Mouse (Mus musculus) kidney, postnatal 25 days (tissue): ENCODE data around the gene Rab31.

ENCODE experiments used
- DNase-seq, 2 experiments: peaks; one replicate each; pipeline ENCODE4 v3.0.0; 2021; ENCODE audit warnings: mixed read lengths in 2 of 2

The Rab31 gene

GRCm38 (mm10) chr17:65613463-65614412, 158.8 kb downstream of the Rab31 start, which contains the start of gene Vapa:
Gene Vapa (minus strand): TSS chr17:65613555.
- DNase-seq: peak; percentile 98 to 99

DNA sequence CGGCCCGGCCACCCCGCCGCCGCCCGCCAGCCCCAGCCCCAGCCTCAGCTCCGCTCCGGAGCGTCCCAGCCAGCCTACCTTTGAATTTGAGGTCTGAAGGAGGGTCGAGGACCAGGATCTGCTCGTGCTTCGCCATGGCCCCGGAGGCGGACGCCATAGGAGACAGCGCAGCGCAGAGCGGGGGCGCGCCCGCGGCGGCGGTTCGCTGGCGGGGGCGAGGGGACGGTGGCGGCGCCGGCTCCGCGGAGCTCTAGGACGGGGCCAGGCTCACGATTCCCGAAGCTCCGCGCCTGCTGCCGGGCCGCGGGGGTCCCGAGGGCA, 159.4 kb downstream of the Rab31 start:
- DNase-seq: no peak

GRCm38 (mm10) chr17:65612391-65613141, 160.0 kb downstream of the Rab31 start:
- DNase-seq: peak; percentile 46 to 78

- DNase-seq: no peak
Observed at GRCm38 (mm10) chr17:65611721-65612120, 160.8 kb downstream of the Rab31 start.

DNA sequence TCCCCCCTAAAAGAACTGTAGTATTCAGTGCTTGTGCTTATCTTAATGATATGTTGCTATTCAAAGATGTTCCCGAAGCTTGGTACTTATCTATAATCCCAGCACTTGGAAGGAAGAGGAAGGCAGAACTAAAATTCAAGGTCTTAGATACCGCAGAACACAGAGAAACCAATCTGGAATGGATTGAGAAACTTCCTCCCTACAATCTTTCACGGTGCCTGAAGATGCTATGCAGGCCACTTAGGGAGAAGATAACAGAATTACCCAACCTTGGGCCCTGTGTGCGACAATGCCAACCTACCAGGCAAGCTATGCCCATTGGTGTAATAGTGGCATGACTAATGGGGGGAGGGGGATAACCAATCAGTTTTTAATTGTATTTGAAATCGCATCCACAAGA, 163.8 kb downstream of the Rab31 start:
- no peak for DNase-seq

- no peak for DNase-seq
Observed at GRCm38 (mm10) chr17:65608312-65608687, 164.3 kb downstream of the Rab31 start.

GRCm38 (mm10) chr17:65607574-65608311, 164.8 kb downstream of the Rab31 start:
- peak in 1 of 2 experiments; percentile 27 for DNase-seq

- DNase-seq: no peak
Observed at GRCm38 (mm10) chr17:65606014-65606413, 166.5 kb downstream of the Rab31 start.

DNA sequence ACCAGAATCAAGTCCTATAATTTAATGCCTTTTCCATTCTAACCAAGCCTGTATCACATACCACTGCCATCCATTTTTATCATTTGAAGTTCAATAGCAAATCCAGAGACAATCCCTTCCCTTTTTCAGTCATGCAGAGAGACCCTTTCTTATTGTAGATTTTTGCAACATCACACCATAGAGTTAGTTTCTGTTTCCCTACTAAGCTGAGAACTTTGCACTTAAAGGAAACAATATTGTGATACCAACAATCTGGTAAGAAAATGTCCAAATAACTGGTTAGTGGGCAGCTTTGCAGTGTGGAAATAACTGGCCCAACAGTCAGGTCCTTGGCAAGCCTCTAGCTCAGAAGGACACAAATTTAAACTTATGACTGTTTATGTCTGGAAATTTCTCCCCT, 167.7 kb downstream of the Rab31 start:
- DNase-seq: no peak

- DNase-seq: no peak
Observed at GRCm38 (mm10) chr17:65604315-65604714, 168.2 kb downstream of the Rab31 start.
